Mouse (Mus musculus) cerebellum, adult 2 months (tissue): ENCODE results near the gene Aldh16a1. TPM values are rescaled to one million over a fixed set of nuclear protein-coding genes. Genes with fewer than 3 reads are reported as not detected.
A peak's percentile ranks its signal among the peaks of the same experiment; 100 is the strongest.
"Not testable (repeated sequence)": the region's sequence is repeated elsewhere in the genome, so short reads cannot be mapped to it uniquely, and the experiment has no call there.

Experiments
- DNase-seq, 2 experiments: peaks; one replicate each; pipeline ENCODE4 v3.0.0; 2021
- H3K27ac ChIP-seq: fragments of 200-500 bp; 2 replicates; pipeline ENCODE4 v1.5.1; 2012; ENCODE audit warnings: low read length, control low read depth, inconsistent platforms; ENCODE audit not compliant: insufficient read depth
- H3K27me3 ChIP-seq: fragments of 200-500 bp; 2 replicates; pipeline ENCODE4 v1.6.1; 2012; ENCODE audit warnings: inconsistent platforms, mild to moderate bottlenecking, low read length, moderate library complexity; ENCODE audit not compliant: control insufficient read depth, insufficient read depth
- H3K4me1 ChIP-seq: fragments of 200-500 bp; 2 replicates; pipeline ENCODE4 v1.6.1; 2011; ENCODE audit warnings: low read length; ENCODE audit not compliant: control insufficient read depth, insufficient read depth
- H3K4me3 ChIP-seq: fragments of 200-500 bp; replicated peaks from 2 replicates; pipeline ENCODE3; 2011; ENCODE audit warnings: mild to moderate bottlenecking, low read depth, low read length, control low read depth; ENCODE audit not compliant: insufficient read depth
- CTCF ChIP-seq: fragments of 200-500 bp; IDR thresholded peaks from 2 replicates; pipeline ENCODE4 v1.5.1; 2011; ENCODE audit warnings: low read depth, mild to moderate bottlenecking, control low read depth, low read length, moderate library complexity, borderline replicate concordance; ENCODE audit not compliant: insufficient read depth
- POLR2A ChIP-seq: fragments of 200-500 bp; IDR thresholded peaks from 2 replicates; pipeline ENCODE4 v1.6.1; 2011; ENCODE audit warnings: low read length, control low read depth, borderline replicate concordance; ENCODE audit not compliant: insufficient read depth
- WGBS: fragments of 180-500 bp; shearing (Covaris S2); methylation state at CpG from one replicate; pipeline ENCODE4 v1.1.7; 2018; 5-methylcytosine and 5-hydroxymethylcytosine counted together
- polyA plus RNA-seq: library from polyadenylated mRNA; depleted of rRNA; stranded (reverse); fragments of >200 nt; gene quantifications from 2 replicates; pipeline ENCODE4 v1.2.3, GENCODE M21; 2012

Aldh16a1 gene
- polyA plus RNA-seq, 1 experiment, result 17.2 TPM

- TF ChIP-seq POLR2A (no peak), CTCF (no peak)
- Histone ChIP-seq H3K27ac (no peak overlapping the region), H3K4me1 (peaks cover 3% of the 10 kb centered on the region; the same call in 1 of the 2 replicates), H3K4me3 (no peak overlapping the region), H3K27me3 (no peaks in the 10 kb centered on the region)
- WGBS, result 88% methylated on average over 8 of the region's 8 CpGs
- DNase-seq, result no peak
Measured at GRCm38 (mm10) chr7:45098541-45099240, 55.7 kb downstream of the Aldh16a1 start.

- Histone ChIP-seq H3K27me3 (no peaks in the 10 kb centered on the region), H3K4me1 (no peaks in the 10 kb centered on the region), H3K27ac (no peak overlapping the region), H3K4me3 (no peak overlapping the region)
- DNase-seq, result no peak
- 73% methylated on average over 6 of the region's 6 CpGs for WGBS
- TF ChIP-seq POLR2A (no peak), CTCF (no peak)
Measured at GRCm38 (mm10) chr7:45097479-45097878, 56.9 kb downstream of the Aldh16a1 start.

- not testable (repeated sequence) for H3K27ac ChIP-seq, H3K4me3 ChIP-seq, DNase-seq, H3K27me3 ChIP-seq, H3K4me1 ChIP-seq
- 94% methylated on average over 14 of the region's 14 CpGs for WGBS
Measured at GRCm38 (mm10) chr7:45095965-45096364, 58.4 kb downstream of the Aldh16a1 start.

GRCm38 (mm10) chr7:45095367-45095766 is 59.0 kb downstream of the Aldh16a1 start:
- no peak for DNase-seq
- H3K4me3 ChIP-seq, result no peak overlapping the region
- 78% methylated on average over 6 of the region's 6 CpGs for WGBS
- TF ChIP-seq POLR2A (no peak), CTCF (no peak)
- H3K27me3 ChIP-seq, result no peaks in the 10 kb centered on the region; the same call in 1 of the 2 replicates
- H3K4me1 ChIP-seq, result no peaks in the 10 kb centered on the region
- no peak overlapping the region for H3K27ac ChIP-seq

- WGBS, result 82% methylated on average over 7 of the region's 7 CpGs
- Histone ChIP-seq H3K27me3 (no peaks in the 10 kb centered on the region; the same call in 1 of the 2 replicates), H3K4me3 (no peak overlapping the region), H3K27ac (no peak overlapping the region), H3K4me1 (no peaks in the 10 kb centered on the region)
- TF ChIP-seq POLR2A (no peak), CTCF (no peak)
- no peak for DNase-seq
Measured at GRCm38 (mm10) chr7:45094121-45094520, 60.3 kb downstream of the Aldh16a1 start.

GRCm38 (mm10) chr7:45093516-45093905 is 60.9 kb downstream of the Aldh16a1 start:
- Histone ChIP-seq H3K4me1 (no peaks in the 10 kb centered on the region), H3K4me3 (no peak overlapping the region), H3K27me3 (no peaks in the 10 kb centered on the region; the same call in 1 of the 2 replicates), H3K27ac (no peak overlapping the region)
- WGBS, result 40% methylated on average over 17 of the region's 18 CpGs
- DNase-seq, result no peak
- TF ChIP-seq POLR2A, result no peak
- no peak for TF ChIP-seq CTCF

GRCm38 (mm10) chr7:45092828-45093515 is 61.4 kb downstream of the Aldh16a1 start:
- H3K4me3 ChIP-seq, result no peak overlapping the region
- DNase-seq, result no peak
- 70% methylated on average over 12 of the region's 12 CpGs for WGBS
- no peak for TF ChIP-seq POLR2A
- TF ChIP-seq CTCF, result no peak
- no peak overlapping the region for H3K27ac ChIP-seq
- no peaks in the 10 kb centered on the region; the same call in 1 of the 2 replicates for H3K27me3 ChIP-seq
- H3K4me1 ChIP-seq, result no peaks in the 10 kb centered on the region

GRCm38 (mm10) chr7:45092048-45092447 is 62.3 kb downstream of the Aldh16a1 start, which contains the start of gene Rcn3:
Rcn3 (minus strand) TSS chr7:45092221.
- Histone ChIP-seq H3K4me3 (peak within 1 kb of the TSS; percentile 34), H3K27ac (no peak within 1 kb of the TSS), H3K27me3 (no peaks in the 10 kb centered on the region; the same call in 1 of the 2 replicates), H3K4me1 (no peaks in the 10 kb centered on the region)
- under 1% methylated on average over 16 of the region's 16 CpGs for WGBS
- TF ChIP-seq POLR2A (no peak), CTCF (no peak)
- peak in 1 of 2 experiments; percentile 26 for DNase-seq
